Mouse (Mus musculus): Measurements from ENCODE around the gene Gkn1.

GRCm38 (mm10) chr6:87318651-87319050 is 32.1 kb downstream of the Gkn1 start:
- TF ChIP-seq POLR2A (IDR thresholded peaks at IDR 0.05; ENCODE audit: insufficient read depth, low read depth, low read length), result no peak
- TF ChIP-seq CTCF (IDR thresholded peaks at IDR 0.05), result no peak
- TF ChIP-seq EP300 (IDR thresholded peaks at IDR 0.05; ENCODE audit: insufficient read depth, low read depth, low read length), result no peak

Measured in heart, adult 2 months (tissue).